Mouse (Mus musculus) bone marrow macrophage, adult 2 months (primary cell): Measurements from ENCODE around the gene Lrrc3c. TPM values are rescaled to one million over a fixed set of nuclear protein-coding genes. Genes with fewer than 3 reads are reported as not detected.
"Not testable (repeated sequence)": the region's sequence is repeated elsewhere in the genome, so short reads cannot be mapped to it uniquely, and the experiment has no call there.

Source experiments
- H3K27ac ChIP-seq: 2 replicates; pipeline ENCODE4 v1.5.1; 2012; ENCODE audit warnings: low read depth, low read length; ENCODE audit not compliant: insufficient read depth
- H3K4me1 ChIP-seq: 2 replicates; pipeline ENCODE4 v1.6.1; 2012; ENCODE audit warnings: low read length; ENCODE audit not compliant: control insufficient read depth, insufficient read depth
- H3K4me3 ChIP-seq: 2 replicates; pipeline ENCODE4 v1.5.1; 2012; ENCODE audit warnings: mild to moderate bottlenecking, low read length, moderate library complexity; ENCODE audit not compliant: insufficient read depth
- CTCF ChIP-seq: IDR thresholded peaks from 2 replicates; pipeline ENCODE4 v1.5.1; 2012; ENCODE audit warnings: low read depth, mild to moderate bottlenecking, low read length, moderate library complexity
- POLR2A ChIP-seq: IDR thresholded peaks from 2 replicates; pipeline ENCODE4 v1.6.1; 2012; ENCODE audit warnings: mild to moderate bottlenecking, low read depth, low read length, borderline replicate concordance
- polyA plus RNA-seq: library from polyadenylated mRNA; stranded (reverse); fragments of >200 nt; gene quantifications from 2 replicates; pipeline ENCODE4 v1.2.4, GENCODE M21; 2012; ENCODE audit not compliant: missing spikeins, insufficient read depth, insufficient read length

Gene Lrrc3c
- polyA plus RNA-seq, 1 experiment: not detected

DNA sequence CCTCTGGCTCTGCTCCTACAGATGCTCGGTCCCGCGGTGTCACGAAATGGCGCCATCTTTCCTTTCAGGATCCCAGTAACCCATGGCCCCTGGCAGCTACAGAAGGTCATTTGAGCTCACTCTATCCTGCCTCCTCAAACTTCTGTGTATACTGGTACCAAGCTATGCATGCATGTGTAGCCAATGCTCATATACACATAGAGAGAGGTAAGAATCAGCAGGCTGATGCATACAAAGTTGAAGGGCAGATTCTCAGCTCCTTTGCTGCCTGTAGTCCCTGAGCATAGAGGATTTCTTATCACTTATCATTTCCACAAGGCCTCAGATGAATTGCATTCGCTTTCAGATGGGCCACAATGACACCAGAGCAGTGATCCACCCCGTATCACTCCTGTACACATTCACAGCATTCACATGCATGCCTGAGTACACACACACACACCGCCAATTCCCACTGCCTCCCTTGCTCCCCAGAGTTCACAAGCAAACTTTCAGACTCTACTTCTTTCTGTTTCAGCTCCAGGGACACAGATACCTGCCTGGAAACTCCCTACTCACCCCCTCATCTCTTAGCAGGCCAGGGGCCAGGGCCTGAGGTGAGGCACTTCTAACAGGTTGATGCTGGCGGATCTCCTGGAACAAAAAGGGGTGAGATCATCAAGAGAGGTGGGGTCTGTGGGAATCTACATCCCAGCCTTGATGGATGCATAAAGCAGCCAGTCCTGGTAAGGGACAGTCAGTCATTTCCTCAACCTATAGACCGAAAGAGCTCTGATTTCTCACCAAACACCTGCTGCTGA, 27.7 kb downstream of the Lrrc3c start, which contains the start of the genes Gm12355 and Gsdma3:
Gene Gm12355, minus strand, starts transcription at position 51 of the 800 bp plus-strand sequence.
Gene Gsdma3, plus strand, starts transcription at position 750 of the 800 bp plus-strand sequence.
- Histone ChIP-seq H3K27ac (no peak within 1 kb of the TSS), H3K4me1 (no peaks in the 10 kb centered on the region), H3K4me3 (no peak within 1 kb of the TSS)
- TF ChIP-seq POLR2A (no peak), CTCF (no peak)

- TF ChIP-seq POLR2A (no peak), CTCF (no peak)
- H3K4me1 ChIP-seq: no peaks in the 10 kb centered on the region
- H3K27ac ChIP-seq: no peak overlapping the region
- no peak overlapping the region for H3K4me3 ChIP-seq
Measured at GRCm38 (mm10) chr11:98628706-98629105, 30.6 kb downstream of the Lrrc3c start.

DNA sequence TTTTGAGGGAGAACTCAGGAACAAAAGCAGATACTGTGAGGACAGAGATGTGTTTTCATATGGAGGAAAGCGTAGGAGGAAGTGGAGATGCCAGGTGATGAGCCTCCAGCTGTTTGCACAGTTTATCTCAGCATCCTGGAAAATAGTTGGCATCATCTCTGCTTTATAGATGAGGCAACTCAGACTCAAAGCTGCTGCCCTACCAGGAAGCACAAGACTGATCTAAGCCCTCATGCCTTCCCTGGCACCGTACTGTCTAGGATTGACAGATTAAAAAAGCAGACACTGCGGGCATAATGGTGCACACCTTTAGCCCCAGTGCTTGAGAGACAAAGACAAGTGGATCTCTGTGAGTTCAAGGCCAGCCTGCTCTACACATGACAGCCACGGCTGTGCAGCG, 32.6 kb downstream of the Lrrc3c start:
- Histone ChIP-seq H3K4me1 (no peaks in the 10 kb centered on the region), H3K27ac (no peak overlapping the region), H3K4me3 (no peak overlapping the region)
- TF ChIP-seq POLR2A (no peak), CTCF (no peak)

DNA sequence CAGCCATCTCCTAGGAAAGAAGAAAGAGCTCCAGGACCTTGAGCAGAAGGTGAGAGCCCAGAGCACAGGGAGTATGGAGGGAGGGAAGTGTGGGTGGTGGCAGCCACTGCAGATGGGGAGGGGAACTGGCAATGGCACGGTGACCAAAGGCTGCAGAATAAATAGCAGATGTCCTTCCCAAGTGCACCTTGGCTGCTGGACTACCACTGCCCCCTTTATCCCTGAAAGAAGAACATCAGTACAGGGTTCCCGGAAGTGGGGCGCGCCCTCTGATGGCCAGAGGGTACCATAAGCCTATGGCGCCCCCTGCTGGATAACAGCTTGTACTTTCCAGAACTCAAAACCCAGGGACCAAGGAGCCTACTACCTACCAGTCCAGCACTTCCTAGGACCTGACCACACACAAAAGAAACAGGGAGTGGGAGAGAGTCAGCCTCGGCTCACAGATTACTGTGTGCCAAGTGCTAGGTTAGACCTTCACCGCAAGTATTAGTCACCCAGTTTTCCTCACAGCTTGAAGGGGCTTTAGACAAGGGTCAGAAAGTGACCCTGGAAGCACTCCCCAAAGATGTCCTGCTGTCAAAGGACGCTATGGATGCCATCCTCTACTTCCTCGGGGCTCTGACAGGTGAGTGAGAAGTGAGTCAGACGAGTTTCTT, 37.4 kb downstream of the Lrrc3c start:
- H3K27ac ChIP-seq, H3K4me3 ChIP-seq, H3K4me1 ChIP-seq: not testable (repeated sequence)
- peak; percentile 50; the same call in 1 of the 2 replicates for TF ChIP-seq CTCF

GRCm38 (mm10) chr11:98637501-98637900, 39.4 kb downstream of the Lrrc3c start:
- Histone ChIP-seq H3K4me1 (no peaks in the 10 kb centered on the region), H3K27ac (no peak overlapping the region), H3K4me3 (no peak overlapping the region)
- TF ChIP-seq CTCF: no peak

DNA sequence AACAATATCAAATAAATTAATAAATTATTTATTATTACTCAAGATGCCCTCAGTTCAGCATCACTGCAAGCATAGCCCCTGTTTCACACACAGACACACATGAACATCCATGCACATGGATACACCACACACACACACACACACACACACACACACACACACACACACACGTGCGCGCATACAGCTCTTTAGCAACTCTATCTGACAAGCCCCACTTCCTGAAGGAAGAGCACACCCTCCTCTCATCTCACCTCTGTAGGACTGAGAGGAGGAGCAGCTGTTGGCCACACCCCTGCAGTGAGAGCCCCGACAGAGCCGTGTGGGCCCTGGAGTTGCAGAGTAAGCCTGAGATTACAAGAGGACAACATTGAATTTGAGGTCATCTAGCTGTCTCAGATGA, 42.0 kb downstream of the Lrrc3c start:
- TF ChIP-seq POLR2A (no peak), CTCF (no peak)
- H3K4me1 ChIP-seq: no peaks in the 10 kb centered on the region
- H3K27ac ChIP-seq: no peak overlapping the region
- no peak overlapping the region for H3K4me3 ChIP-seq

DNA sequence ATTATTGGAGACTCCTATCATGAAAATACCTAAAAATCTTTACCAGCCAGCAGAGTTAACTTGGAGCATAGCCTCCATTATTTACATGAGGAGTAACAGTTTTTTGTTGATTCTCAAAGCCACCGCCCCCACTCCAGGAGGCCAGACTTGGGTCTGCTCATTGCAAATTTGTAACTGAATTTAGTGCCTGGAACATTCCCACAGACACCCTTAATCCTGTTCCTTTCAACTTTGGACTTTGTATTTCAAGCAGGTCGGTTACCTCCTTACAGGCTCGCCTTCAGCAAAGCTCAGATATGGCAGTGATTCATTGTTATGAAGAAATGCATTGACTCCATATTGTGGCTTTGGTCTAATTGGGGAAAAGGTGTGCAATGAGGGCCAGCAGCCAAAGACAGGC, 46.7 kb downstream of the Lrrc3c start:
- Histone ChIP-seq H3K4me1 (no peaks in the 10 kb centered on the region), H3K4me3 (no peak overlapping the region), H3K27ac (no peak overlapping the region)
- no peak for TF ChIP-seq POLR2A
- TF ChIP-seq CTCF: no peak

GRCm38 (mm10) chr11:98645946-98646345, 47.9 kb downstream of the Lrrc3c start:
- TF ChIP-seq CTCF (no peak), POLR2A (no peak)
- H3K4me1 ChIP-seq: no peaks in the 10 kb centered on the region
- H3K27ac ChIP-seq: no peak overlapping the region
- no peak overlapping the region for H3K4me3 ChIP-seq

GRCm38 (mm10) chr11:98646459-98646858, 48.4 kb downstream of the Lrrc3c start, which contains the start of gene Gsdma2:
Gene Gsdma2, plus strand, starts transcription at chr11:98646759.
- Histone ChIP-seq H3K4me3 (no peak within 1 kb of the TSS), H3K4me1 (no peaks in the 10 kb centered on the region)
- no peak for TF ChIP-seq POLR2A
- TF ChIP-seq CTCF: no peak

More at GRCm38 (mm10) chr11:98646459-98646858, 48.4 kb downstream of the Lrrc3c start, which contains the start of gene Gsdma2:
- no peak within 1 kb of the TSS for H3K27ac ChIP-seq

Other genes with a start within 250 kb of the Lrrc3c start
- gene Ppp1r1b, start 249.9 kb upstream of the Lrrc3c start, polyA plus RNA-seq: not detected in 2 replicates
- 62.3 and 63.7 TPM in 2 replicates for gene Stard3, start 239.9 kb upstream of the Lrrc3c start, polyA plus RNA-seq
- gene Tcap, start 214.5 kb upstream of the Lrrc3c start, polyA plus RNA-seq: not detected in 2 replicates
- gene Pnmt, start 211.8 kb upstream of the Lrrc3c start, polyA plus RNA-seq: not detected in 2 replicates
- 4.6 and 6.4 TPM in 2 replicates for gene Pgap3, start 197.8 kb upstream of the Lrrc3c start, polyA plus RNA-seq
- gene Erbb2, start 185.8 kb upstream of the Lrrc3c start, polyA plus RNA-seq: 0.17 TPM in 1 of 2 replicates, not detected in the other
- 84.8 and 92.4 TPM in 2 replicates for gene Mien1, start 159.3 kb upstream of the Lrrc3c start, polyA plus RNA-seq
- gene Grb7, start 151.9 kb upstream of the Lrrc3c start, polyA plus RNA-seq: not detected in 2 replicates
- not detected in 2 replicates for gene Ikzf3, start 52.3 kb upstream of the Lrrc3c start, polyA plus RNA-seq
- gene Zpbp2, start 47.2 kb upstream of the Lrrc3c start, polyA plus RNA-seq: not detected in 2 replicates
- 17.1 and 18.5 TPM in 2 replicates for gene Ormdl3, start 10.9 kb upstream of the Lrrc3c start, polyA plus RNA-seq
- 9.6 and 15.5 TPM in 2 replicates for gene Gm12355, start 27.4 kb downstream of the Lrrc3c start, polyA plus RNA-seq
- not detected in 2 replicates for gene Gsdma3, start 28.1 kb downstream of the Lrrc3c start, polyA plus RNA-seq
- not detected in 2 replicates for gene Gsdma2, start 48.5 kb downstream of the Lrrc3c start, polyA plus RNA-seq
- not detected in 2 replicates for gene Gsdma, start 66.1 kb downstream of the Lrrc3c start, polyA plus RNA-seq
- gene Psmd3, start 84.3 kb downstream of the Lrrc3c start, polyA plus RNA-seq: 46.3 and 53.7 TPM in 2 replicates
- not detected in 2 replicates for gene Csf3, start 103.0 kb downstream of the Lrrc3c start, polyA plus RNA-seq
- 26.9 and 32.2 TPM in 2 replicates for gene Med24, start 131.1 kb downstream of the Lrrc3c start, polyA plus RNA-seq
- gene Thra, start 142.3 kb downstream of the Lrrc3c start, polyA plus RNA-seq: 20.7 and 23.5 TPM in 2 replicates
- gene Nr1d1, start 177.0 kb downstream of the Lrrc3c start, polyA plus RNA-seq: 7.4 and 8.2 TPM in 2 replicates
- gene Msl1, start 197.2 kb downstream of the Lrrc3c start, polyA plus RNA-seq: 78.4 and 79.3 TPM in 2 replicates
- 37.9 and 40.1 TPM in 2 replicates for gene Casc3, start 206.6 kb downstream of the Lrrc3c start, polyA plus RNA-seq
- 0.62 and 0.65 TPM in 2 replicates for gene Rapgefl1, start 238.5 kb downstream of the Lrrc3c start, polyA plus RNA-seq